Mouse (Mus musculus) duodenum, adult 2 months (tissue): ENCODE measurements around the gene Ppy. TPM values are rescaled to one million over a fixed set of nuclear protein-coding genes. Genes with fewer than 3 reads are reported as not detected.

Experiments used
- polyA plus RNA-seq: library from polyadenylated mRNA; depleted of rRNA; stranded (reverse); fragments of >200 nt; gene quantifications from 2 replicates; pipeline ENCODE4 v1.2.3, GENCODE M21; 2012; ENCODE audit warnings: low replicate concordance; rRNA removed

Gene Ppy
- 10.5 TPM in 1 of 2 replicates, not detected in the other for polyA plus RNA-seq

GRCm38 (mm10) chr11:102101219-102101618 lies at the start of gene Ppy:
TSS of gene Ppy (minus strand) at chr11:102101319.

DNA sequence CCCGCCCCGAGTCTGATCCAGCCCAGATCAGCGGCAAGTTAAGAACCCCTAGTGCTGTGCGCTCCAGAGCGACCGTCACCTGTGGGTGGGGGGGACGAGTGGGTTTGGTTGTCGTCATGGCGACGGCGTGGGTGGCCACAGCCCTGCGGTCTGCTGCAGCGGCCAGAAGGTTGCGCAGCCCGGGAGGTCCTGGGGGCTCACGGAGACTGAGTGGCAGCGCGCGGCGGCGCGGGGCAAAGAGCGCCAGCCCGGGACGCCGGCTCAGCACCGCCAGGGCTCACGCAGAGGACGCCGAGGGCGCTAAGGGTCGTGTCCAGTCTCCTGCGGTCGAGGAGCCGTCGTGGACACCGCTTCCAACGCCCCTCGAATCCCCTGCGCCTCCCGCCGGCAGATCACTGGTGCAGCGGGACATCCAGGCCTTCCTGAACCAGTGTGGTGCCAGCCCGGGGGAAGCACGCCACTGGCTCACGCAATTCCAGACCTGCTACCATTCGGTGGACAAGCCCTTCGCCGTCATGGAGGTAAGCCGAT lies 44.4 kb upstream of the Ppy start, which contains the start of gene Nags:
TSS of gene Nags (plus strand) at position 43 of the 531 bp plus-strand sequence.

DNA sequence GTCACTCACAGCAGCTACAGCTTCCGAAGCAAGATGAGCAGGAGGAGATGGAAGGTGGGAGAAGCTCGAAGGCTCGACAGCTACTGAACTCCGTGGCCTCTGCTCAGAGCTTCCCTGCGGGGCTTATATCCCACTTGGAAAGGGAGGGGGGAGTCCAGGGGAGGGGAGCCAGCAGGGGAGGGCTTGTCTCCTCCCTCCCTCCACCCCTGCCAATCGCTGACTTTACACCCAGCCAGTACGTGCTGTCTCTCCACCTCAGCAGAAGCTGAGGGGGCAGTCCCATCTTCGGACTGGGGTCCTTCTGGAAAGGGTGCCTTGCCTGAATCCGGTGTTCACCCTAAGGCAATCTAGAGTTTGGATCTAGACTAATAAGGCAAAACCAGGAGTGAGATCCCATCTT lies 6.6 kb upstream of the Ppy start, which contains the start of gene Pyy:
TSS of gene Pyy (minus strand) at position 101 of the 400 bp plus-strand sequence.

DNA sequence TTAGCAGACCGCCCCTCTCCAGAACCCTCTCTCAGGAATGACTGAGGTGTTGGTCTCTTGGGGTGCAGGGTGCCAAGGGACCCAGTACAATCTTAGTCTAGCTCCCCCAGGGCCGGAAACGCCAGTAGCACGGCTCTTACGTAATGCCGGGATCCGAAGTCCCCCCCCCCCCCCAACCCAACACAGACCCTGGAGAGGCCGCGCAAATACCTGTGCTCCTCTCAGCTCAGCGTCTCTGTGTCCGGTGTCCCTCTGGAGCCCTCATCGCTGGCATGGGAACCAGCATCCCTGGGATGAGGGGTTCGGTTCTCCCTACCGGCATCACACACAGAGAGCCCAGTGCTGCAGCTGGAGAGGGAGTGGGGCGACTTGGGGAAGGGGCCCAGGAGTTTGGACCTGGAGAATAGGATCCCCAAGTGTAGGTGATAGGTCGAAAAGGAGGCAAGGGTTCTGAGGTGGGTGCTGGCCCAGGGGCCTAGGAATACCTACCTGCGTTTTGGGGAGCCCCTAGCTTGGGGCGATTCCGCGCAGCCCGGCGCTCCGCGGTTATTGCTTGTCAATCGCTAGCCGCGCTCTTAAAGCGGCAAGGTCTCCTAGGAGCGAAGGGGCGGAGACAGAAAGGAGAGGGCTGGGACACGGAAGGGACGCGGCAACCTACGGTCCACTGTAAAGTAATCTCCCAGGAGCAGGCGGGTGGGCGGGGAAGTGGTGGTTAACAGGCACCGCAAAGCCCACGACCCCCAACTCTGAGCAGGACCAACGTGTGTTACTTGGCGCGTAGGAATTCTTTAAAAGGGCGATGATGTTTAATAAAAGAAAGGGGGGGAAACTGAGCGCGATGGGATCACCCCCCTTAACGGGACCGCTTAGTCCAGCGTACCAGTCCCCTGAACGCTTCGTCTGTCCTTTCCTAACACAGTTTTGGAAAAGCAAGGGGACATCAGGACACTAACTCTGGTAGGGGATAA lies 12.9 kb downstream of the Ppy start, which contains the start of gene Mpp2:
TSS of gene Mpp2 (minus strand) at position 585 of the 968 bp plus-strand sequence.

Other genes with a start within 250 kb of the Ppy start
- 0.31 and 0.53 TPM in 2 replicates for gene Meox1, start 206.9 kb downstream of the Ppy start, polyA plus RNA-seq
- gene Sost, start 134.3 kb downstream of the Ppy start, polyA plus RNA-seq = not detected in 2 replicates
- gene Cfap97d1, start 117.0 kb downstream of the Ppy start, polyA plus RNA-seq = not detected in 2 replicates
- gene Dusp3, start 114.3 kb downstream of the Ppy start, polyA plus RNA-seq = 12.4 and 43.5 TPM in 2 replicates
- gene Mpp3, start 72.9 kb downstream of the Ppy start, polyA plus RNA-seq = 1.0 and 1.7 TPM in 2 replicates
- gene Cd300lg, start 59.8 kb downstream of the Ppy start, polyA plus RNA-seq = 3.6 and 5.4 TPM in 2 replicates
- gene Mpp2, start 12.8 kb downstream of the Ppy start, polyA plus RNA-seq = 1.8 and 2.1 TPM in 2 replicates
- 92.0 and 116 TPM in 2 replicates for gene Pyy, start 6.5 kb upstream of the Ppy start, polyA plus RNA-seq
- gene Nags, start 44.2 kb upstream of the Ppy start, polyA plus RNA-seq = 52.0 and 86.9 TPM in 2 replicates
- 13.8 and 14.3 TPM in 2 replicates for gene Tmem101, start 55.1 kb upstream of the Ppy start, polyA plus RNA-seq
- gene Lsm12, start 84.0 kb upstream of the Ppy start, polyA plus RNA-seq = 24.2 and 28.7 TPM in 2 replicates
- 64.1 and 84.2 TPM in 2 replicates for gene G6pc3, start 88.3 kb upstream of the Ppy start, polyA plus RNA-seq
- gene Hdac5, start 128.8 kb upstream of the Ppy start, polyA plus RNA-seq = 75.7 and 76.7 TPM in 2 replicates
- gene BC030867, start 147.6 kb upstream of the Ppy start, polyA plus RNA-seq = 4.6 and 4.9 TPM in 2 replicates
- gene Asb16, start 167.4 kb upstream of the Ppy start, polyA plus RNA-seq = 0.32 and 2.3 TPM in 2 replicates
- 44.7 and 54.3 TPM in 2 replicates for gene Tmub2, start 183.6 kb upstream of the Ppy start, polyA plus RNA-seq
- 25.5 and 36.4 TPM in 2 replicates for gene Atxn7l3, start 195.3 kb upstream of the Ppy start, polyA plus RNA-seq
- 13.2 and 18.6 TPM in 2 replicates for gene Ubtf, start 218.4 kb upstream of the Ppy start, polyA plus RNA-seq